Mouse (Mus musculus) spleen, postnatal 36 days (tissue): ENCODE results near the gene Mid1.
"Not testable (repeated sequence)": the region's sequence is repeated elsewhere in the genome, so short reads cannot be mapped to it uniquely, and the experiment has no call there.

Experiments used
- DNase-seq, 2 experiments: peaks; one replicate each; pipeline ENCODE4 v3.0.0; 2022; ENCODE audit warnings: low spot score in 2 of 2, mixed read lengths in 1 of 2

The Mid1 gene

DNA sequence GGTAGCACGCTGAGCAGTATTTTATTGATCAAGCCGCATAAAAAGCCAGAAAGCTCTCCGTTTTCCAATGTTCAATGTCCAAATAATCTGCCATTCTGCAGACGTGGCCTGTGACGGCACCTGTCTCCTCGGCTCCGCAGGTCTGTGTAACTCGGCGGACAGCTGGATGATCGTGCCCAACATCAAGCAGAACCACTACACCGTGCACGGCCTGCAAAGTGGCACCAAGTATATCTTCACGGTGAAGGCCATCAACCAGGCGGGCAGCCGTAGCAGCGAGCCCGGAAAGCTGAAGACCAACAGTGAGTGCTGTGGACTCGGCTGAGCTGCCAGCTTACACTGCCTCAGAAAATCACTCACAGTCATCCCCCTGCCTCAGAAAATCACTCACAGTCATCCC lies 300.8 kb downstream of the Mid1 start:
- peak; percentile 30 to 44 for DNase-seq

DNA sequence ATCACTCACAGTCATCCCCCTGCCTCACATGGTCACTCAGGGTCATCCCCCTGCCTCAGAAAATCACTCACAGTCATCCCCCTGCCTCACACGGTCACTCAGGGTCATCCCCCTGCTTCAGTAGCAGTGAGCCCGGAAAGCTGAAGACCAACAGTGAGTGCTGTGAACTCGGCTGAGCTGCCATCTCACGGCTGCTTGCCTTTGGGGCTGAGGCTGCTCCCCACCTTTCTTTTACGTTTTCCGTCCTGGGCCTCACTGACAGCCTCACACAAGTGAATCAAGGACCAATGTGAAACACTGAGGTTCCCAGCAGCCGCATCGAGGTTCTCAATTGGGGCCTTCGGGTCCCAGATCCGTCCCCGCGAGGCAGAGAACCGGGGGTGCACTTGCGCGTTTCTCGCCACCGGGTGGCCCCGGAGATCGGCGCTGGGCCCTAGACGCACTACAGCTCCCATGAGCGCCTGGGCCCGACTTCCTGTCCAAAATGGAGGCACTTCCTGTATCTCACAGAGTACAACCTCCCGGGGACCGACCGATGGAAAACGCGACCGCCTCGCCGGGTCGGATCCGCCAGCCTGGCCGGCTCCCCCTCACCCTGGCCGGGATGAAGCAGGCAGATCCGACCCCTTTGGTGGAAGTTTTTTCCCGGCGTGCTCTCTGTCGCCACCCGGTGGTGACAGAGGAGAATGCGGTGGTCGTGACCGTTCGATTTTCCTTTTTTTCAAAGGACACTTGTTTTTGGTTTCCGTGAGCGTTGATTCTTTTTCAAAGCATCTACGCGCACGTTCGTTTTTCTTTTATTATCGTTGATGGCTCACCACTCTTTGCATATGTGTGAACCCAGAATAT lies 301.7 kb downstream of the Mid1 start:
- DNase-seq: peak; percentile 84 to 87

DNA sequence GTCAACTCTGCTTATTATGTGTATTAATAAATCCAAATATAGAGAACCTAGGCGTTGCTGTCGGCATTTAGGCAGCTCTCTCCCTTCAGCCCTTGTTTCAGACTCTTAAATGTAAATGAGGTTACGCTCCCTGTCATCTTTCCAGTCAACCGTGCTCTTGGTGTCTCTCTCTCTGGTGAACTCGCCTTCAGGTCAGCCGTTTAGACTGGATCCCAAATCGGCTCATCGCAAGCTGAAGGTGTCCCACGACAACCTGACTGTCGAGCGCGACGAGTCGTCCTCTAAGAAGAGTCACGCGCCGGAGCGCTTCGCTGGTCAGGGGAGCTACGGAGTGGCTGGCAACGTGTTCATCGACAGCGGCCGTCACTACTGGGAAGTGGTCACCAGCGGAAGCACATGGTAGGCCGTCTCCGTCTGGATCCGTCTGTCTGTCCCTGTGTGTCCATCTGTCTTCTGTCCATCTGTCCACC lies 302.4 kb downstream of the Mid1 start:
- DNase-seq: peak; percentile 47 to 55

DNA sequence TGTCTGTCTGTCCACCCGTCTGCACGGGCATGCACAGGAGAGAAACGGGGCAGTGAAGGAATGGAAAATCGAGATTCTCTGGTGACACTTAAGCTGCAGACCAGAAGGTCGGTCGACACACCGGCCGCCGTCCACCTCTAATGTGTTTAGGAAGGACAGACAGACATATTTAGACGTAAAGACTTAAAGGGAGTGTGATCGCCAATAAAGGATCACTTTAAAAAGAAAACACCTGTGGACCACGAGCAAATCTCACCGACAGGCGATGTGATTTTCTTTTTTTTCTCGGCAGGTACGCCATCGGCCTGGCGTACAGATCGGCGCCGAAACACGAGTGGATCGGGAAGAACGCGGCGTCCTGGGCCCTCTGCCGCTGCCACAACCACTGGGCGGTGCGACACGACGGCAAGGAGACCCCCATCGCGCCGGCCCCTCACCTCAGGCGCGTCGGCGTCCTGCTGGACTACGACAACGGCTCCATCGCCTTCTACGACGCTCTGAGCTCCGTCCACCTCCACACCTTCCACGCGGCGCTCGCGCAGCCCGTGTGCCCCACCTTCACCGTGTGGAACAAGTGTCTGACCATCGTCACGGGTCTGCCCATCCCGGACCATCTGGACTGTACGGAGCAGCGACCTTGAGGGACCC lies 303.7 kb downstream of the Mid1 start:
- DNase-seq: peak; percentile 42 to 54

DNA sequence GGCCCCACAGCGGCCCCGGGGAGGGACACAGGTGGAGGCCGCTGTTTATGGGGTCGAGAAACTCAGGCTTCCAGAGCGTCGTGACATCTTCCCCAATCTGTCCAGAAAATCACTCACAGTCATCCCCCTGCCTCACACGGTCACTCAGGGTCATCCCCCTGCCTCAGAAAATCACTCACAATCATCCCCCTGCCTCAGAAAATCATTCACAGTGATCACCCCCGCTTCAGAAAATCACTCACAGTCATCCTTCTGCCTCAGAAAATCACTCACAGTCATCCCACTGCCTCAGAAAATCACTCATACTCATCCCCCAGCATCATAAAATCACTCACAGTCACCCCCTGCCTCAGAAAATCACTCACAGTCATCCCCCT lies 304.2 kb downstream of the Mid1 start:
- not testable (repeated sequence) for DNase-seq

DNA sequence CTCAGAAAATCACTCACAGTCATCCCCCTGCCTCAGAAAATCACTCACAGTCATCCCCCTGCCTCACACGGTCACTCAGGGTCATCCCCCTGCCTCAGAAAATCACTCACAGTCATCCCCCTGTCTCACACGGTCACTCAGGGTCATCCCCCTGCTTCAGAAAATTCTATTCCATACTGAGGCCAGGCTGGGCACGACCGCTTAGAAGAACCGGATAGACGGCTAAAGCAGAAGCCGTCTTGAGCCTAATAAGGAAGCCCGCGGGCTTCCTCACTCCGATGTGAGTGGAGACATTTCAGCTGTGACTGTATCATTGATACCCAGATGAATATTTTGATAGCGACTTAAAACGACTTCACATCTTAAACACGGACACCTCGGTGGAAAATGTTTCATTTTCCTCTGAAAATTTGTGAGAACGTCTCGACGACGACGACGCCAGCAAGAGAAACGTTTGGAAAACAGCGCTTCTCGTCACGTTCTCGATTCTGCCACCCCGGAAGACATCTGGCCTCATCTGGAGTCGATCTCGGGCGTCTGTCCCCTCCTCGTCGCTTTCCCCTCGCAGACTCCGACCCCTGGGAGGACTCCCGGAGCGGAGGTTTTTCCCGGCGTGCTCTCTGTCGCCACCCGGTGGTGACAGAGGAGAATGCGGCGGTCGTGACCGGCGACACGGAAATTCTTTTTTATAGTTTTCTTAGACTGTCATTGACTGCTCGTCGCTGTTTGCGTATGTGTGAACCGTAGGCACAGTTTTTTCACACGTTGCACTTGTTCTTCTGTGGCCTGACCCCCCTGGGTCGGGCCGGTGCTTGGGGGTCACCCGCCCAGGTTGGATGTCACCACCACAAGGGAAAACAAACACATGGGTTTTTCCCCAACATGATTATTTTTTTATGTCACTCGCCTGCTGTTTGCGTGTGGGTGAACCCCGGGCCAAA lies 305.0 kb downstream of the Mid1 start:
- DNase-seq: peak; percentile 75 to 76

DNA sequence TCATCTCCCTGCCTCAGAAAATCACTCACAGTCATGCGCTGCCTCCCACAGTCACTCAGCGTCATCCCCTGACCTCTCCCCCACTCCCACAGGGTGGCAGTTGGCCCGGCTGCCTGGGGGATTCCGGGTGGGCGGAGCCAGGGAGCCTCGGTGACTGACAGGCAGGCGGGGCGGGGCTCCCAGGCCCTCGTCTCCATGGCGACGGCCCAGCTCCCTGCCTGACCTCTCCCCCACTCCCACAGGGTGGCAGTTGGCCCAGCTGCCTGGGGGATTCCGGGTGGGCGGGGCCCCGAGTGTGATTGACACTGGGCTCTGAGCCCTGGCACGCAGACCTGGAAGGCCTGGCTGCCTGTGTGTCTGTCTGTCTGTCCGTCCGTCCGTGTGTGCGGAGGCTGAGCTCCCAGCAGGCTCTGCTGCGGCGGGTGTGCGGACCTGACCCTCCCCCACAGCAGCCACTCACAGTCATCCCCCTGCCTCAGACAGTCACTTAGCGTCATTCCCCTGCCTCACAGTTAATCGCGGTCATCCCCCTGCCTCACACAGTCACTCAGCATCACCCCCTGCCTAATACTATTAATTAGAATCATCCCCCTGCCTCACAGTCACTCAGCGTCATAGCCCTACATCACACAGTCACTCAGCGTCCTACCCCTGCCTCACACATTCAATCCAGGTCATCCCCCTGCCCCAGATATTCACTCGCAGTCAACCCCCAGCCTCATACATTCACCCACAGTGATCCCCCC lies 306.3 kb downstream of the Mid1 start:
- peak; percentile 99 to 100 for DNase-seq

DNA sequence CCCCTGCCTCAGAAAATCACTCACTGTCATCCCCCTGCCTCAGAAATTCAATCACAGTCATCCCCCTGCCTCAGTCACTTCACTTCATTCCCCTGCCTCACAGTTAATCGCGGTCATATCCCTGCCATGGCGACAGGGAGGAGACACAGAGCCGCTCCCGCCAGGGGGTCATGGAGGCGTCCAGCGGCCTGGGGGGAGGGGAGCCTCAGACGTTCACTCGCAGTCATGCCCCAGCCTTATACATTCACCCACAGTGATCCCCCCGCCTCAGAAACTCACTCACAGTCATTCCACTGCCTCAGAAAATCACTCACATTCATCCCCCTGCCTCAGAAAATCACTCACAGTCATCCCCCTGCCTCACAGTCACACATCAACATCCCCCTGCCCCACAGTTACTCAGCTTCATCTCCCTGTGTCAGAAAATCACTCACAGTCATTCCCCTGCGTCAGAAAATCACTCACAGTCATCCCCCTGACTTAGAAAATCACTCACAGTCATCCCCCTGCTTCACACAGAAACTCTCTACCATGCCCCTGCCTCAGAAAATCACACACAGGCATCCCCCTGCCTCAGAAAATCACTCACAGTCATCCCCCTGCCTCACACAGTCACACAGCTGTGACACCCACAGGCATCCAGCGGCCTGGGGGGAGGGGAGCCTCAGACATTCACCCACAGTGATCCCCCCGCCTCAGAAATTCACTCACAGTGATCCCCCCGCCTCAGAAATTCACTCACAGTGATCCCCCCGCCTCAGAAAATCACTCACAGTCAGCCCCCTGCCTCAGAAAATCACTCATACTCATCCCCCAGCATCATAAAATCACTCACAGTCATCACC lies 307.3 kb downstream of the Mid1 start:
- DNase-seq: peak in 1 of 2 experiments; percentile 41

DNA sequence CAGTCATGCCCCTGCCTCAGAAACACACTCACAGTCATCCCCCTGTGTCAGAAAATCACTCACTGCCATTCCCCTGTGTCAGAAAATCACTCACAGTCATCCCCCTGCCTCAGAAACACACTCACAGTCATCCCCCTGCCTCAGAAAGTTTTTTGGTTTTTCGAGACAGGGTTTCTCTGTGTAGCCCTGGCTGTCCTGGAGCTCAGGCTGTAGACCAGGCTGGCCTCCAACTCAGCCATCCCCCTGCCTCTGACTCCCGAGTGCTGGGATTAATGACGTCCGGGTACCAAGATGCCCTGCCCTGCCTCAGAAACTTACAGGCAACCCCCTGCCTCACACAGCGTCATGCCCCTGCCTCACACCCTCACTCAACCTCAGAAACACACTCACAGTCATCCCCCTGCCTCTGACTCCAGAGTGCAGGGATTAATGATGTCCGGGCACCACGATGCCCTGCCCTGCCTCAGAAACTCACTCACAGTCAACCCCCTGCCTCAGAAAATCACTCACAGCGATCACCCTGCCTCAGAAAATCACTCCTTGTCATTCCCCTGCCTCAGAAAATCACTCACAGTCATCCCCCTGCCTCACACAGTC lies 308.1 kb downstream of the Mid1 start:
- DNase-seq: peak in 1 of 2 experiments; percentile 35

DNA sequence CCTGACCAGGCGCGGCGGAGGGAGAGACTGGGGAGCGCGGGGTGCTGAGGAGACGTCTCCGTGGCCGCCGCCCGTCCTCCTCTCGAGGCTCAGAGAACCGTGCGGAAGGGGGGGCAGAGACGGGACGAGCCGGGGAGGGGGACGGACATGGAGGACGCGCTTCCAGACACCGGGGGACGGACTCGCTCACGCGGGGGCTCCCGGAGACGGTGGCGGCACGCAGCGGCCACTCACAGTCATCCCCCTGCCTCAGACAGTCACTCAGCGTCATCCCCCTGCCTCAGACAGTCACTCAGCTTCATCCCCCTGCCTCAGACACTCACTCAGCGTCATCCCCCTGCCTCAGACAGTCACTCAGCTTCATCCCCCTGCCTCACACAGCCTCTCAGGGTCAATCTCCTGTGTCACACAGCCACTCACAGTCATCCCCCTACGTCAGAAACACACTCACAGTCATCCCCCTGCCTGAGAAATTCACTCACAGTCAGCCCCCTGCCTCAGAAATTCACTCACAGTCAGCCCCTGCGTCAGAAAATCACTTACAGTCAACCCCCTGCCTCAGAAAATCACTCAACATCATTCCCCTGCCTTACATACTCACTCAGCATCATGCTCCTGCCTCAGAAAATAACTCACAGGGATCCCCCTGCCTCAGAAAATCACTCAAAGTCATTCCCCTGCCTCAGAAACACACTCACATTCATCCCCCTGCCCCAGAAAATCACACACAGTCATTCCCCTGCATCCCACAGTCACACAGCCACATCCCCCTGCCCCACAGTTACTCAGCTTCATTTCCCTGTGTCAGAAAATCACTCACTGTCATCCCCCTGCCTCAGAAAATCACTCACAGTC lies 309.2 kb downstream of the Mid1 start:
- DNase-seq: peak in 1 of 2 experiments; percentile 60

DNA sequence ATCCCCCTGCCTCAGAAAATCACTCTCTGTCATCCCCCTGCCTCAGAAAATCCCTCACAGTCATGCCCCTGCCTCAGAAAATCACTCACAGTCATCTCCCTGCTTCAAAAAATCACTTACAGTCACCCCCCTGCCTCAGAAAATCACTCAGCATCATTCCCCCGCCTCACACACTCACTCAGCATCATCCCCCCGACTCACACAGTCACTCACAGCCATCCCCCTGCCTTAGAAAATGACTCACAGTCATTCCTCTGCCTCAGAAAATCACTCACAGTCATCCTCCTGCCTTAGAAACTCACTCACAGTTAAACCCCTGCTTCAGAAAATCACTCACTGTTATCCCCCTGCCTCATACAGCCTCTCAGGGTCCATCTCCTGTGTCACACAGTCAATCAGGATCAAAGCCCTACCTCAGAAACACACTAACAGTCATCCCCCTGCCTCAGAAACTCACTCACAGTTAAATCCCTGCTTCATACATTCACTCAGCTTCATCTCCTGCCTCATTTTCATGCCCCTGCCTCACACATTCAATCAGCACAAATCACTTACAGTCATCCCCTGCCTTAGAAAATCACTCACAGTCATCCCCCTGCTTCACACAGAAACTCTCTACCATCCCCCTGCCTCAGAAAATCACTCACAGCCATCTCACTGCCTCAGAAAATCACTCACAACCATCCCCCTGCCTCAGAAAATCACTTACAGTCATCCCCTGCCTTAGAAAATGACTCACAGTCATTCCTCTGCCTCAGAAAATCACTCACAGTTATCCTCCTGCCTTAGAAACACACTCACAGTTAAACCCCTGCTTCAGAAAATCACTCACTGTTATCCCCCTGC lies 310.1 kb downstream of the Mid1 start:
- DNase-seq: peak in 1 of 2 experiments; percentile 13

DNA sequence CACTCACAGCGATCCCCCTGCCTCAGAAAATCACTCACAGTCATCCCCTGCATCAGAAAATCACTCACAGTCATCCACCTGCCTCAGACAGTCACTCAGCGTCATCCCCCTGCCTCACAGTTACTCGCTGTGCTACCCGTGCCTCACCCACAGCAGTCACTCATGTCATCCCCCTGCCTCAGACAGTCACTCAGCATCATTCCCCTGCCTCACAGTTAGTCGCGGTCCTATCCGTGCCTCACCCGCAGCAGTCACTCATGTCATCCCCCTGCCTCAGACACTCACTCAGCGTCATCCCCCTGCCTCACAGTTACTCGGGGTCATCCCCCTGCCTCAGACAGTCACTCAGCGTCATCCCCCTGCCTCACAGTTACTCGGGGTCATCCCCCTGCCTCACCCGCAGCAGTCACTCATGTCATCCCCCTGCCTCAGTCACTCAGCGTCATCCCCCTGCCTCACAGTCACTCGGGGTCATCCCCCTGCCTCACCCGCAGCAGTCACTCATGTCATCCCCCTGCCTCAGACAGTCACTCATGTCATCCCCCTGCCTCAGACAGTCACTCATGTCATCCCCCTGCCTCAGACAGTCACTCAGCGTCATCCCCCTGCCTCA lies 311.0 kb downstream of the Mid1 start:
- peak in 1 of 2 experiments; percentile 14 for DNase-seq

DNA sequence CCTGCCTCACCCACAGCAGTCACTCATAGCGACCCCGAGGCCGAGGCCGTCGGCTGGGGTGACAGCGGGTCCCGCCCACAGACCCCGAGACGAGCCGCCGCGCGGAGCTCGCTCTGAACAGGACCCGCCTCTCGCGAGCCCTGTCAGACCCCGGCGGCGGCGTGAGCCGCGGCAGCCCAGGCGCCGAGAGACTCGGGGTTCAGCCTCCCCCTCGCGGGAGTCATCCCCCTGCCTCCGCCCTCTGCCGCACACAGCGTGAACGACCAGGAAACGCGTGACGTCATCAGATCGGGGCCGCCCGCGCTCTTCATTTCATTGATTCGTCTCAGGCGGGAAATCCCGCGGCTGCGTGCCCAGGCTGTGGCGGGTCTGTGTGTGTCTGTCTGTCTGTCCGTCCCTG lies 311.9 kb downstream of the Mid1 start:
- DNase-seq: peak; percentile 83 to 87

DNA sequence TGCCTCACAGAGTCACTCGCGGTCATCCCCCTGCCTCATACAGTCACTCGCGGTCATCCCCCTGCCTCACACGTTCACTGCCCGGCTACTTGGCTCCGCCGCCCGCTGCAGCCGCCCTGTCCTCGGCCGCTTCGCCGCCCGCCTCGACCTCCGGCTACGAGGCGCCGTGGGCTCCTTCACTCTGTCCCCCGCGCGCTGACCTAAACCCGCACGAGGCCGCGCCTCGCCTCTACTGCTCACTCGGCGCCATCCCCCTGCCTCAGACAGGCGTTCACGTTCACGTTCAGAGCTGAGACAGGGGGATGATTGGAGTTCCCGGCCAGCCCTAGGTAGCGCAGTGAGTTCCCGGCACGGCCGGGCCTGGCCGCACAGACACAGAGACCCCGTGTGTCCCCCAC lies 312.5 kb downstream of the Mid1 start:
- DNase-seq: not testable (repeated sequence)

DNA sequence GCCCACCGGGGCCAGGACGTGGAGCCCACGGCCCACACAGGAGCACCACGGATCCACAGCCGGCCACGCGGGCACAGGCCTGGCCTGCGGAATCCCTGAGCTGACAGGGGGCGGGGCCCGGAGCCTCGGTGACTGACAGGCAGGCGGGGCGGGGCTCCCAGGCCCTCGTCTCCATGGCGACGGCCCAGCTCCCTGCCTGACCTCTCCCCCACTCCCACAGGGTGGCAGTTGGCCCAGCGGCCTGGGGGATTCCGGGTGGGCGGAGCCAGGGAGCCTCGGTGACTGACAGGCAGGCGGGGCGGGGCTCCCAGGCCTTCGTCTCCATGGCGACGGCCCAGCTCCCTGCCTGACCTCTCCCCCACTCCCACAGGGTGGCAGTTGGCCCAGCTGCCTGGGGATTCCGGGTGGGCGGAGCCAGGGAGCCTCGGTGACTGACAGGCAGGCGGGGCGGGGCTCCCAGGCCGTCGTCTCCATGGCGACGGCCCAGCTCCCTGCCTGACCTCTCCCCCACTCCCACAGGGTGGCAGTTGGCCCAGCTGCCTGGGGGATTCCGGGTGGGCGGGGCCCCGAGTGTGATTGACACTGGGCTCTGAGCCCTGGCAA lies 313.0 kb downstream of the Mid1 start:
- peak; percentile 100 for DNase-seq

DNA sequence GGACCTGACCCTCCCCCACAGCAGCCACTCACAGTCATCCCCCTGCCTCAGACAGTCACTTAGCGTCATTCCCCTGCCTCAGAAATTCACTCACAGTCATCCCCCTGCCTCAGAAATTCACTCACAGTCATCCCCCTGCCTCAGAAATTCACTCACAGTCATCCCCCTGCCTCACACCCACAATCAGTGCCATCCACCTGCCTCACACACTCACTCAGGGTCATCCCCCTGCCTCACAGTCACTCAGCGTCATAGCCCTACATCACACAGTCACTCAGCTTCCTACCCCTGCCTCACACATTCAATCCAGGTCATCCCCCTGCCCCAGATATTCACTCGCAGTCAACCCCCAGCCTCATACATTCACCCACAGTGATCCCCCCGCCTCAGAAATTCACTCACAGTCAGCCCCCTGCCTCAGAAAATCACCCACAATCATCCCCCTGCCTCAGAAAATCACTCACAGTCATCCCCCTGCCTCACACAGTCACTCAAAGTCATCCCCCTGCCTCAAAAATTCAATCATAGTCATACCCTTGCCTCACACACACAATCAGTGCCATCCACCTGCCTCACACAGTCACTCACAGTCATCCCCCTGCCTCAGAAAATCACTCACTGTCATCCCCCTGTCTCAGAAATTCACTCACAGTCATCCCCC lies 313.7 kb downstream of the Mid1 start:
- DNase-seq: not testable (repeated sequence)
